Mouse (Mus musculus): Measurements from ENCODE around the gene Spats2l. TPM values are rescaled to one million over a fixed set of nuclear protein-coding genes. Genes with fewer than 3 reads are reported as not detected.

Spats2l gene
- polyA plus RNA-seq, 1 experiment from 2014 or later, result 82.8 TPM

GRCm38 (mm10) chr1:57906312-57906711 is 132.3 kb downstream of the Spats2l start:
- no peak overlapping the region for H3K9ac ChIP-seq
- H3K4me3 ChIP-seq, result no peak overlapping the region
- H3K4me1 ChIP-seq, result no peaks in the 10 kb centered on the region
- H3K27ac ChIP-seq, result no peak overlapping the region
- no peak overlapping the region for H3K4me2 ChIP-seq
- H3K27me3 ChIP-seq (replicated peaks), result no peaks in the 10 kb centered on the region
- H3K9me3 ChIP-seq, result no peaks in the 10 kb centered on the region
- 0 out of 2 replicates have a peak, but pooled peaks cover 7% of the 10 kb centered on the region for H3K36me3 ChIP-seq (replicated peaks)
- ATAC-seq (replicated peaks), result no peak

- no peak overlapping the region for H3K9ac ChIP-seq
- no peaks in the 10 kb centered on the region for H3K36me3 ChIP-seq (replicated peaks)
- no peaks in the 10 kb centered on the region for H3K9me3 ChIP-seq
- H3K4me2 ChIP-seq, result no peak overlapping the region
- no peak for ATAC-seq (replicated peaks)
- 79% methylated on average over 6 of the region's 6 CpGs for WGBS
- H3K4me1 ChIP-seq, result no peaks in the 10 kb centered on the region
- no peak overlapping the region for H3K4me3 ChIP-seq
- no peaks in the 10 kb centered on the region for H3K27me3 ChIP-seq (replicated peaks)
- no peak overlapping the region for H3K27ac ChIP-seq
These were observed 137.6 kb downstream of the Spats2l start for GRCm38 (mm10) chr1:57911561-57911960.

GRCm38 (mm10) chr1:57917342-57917741 is 143.4 kb downstream of the Spats2l start:
- Histone ChIP-seq H3K4me2 (no peak overlapping the region), H3K4me1 (no peaks in the 10 kb centered on the region), H3K27me3 (replicated peaks) (no peaks in the 10 kb centered on the region), H3K36me3 (replicated peaks) (no peaks in the 10 kb centered on the region), H3K9me3 (no peaks in the 10 kb centered on the region), H3K9ac (no peak overlapping the region), H3K4me3 (no peak overlapping the region), H3K27ac (no peak overlapping the region)
- ATAC-seq (replicated peaks), result no peak
- WGBS, result 90% methylated on average over 5 of the region's 5 CpGs

GRCm38 (mm10) chr1:57918567-57918966 is 144.6 kb downstream of the Spats2l start:
- H3K4me3 ChIP-seq, result no peak overlapping the region
- H3K9me3 ChIP-seq, result no peaks in the 10 kb centered on the region
- 83% methylated on average over 4 of the region's 4 CpGs for WGBS
- H3K27me3 ChIP-seq (replicated peaks), result no peaks in the 10 kb centered on the region
- H3K27ac ChIP-seq, result no peak overlapping the region
- no peaks in the 10 kb centered on the region for H3K4me1 ChIP-seq
- ATAC-seq (replicated peaks), result no peak
- H3K4me2 ChIP-seq, result no peak overlapping the region
- no peaks in the 10 kb centered on the region for H3K36me3 ChIP-seq (replicated peaks)
- H3K9ac ChIP-seq, result no peak overlapping the region

GRCm38 (mm10) chr1:57934287-57934686 is 160.3 kb downstream of the Spats2l start:
- Histone ChIP-seq H3K4me3 (no peak overlapping the region), H3K9me3 (no peaks in the 10 kb centered on the region), H3K4me1 (no peaks in the 10 kb centered on the region), H3K27me3 (replicated peaks) (no peaks in the 10 kb centered on the region), H3K4me2 (no peak overlapping the region), H3K9ac (no peak overlapping the region), H3K36me3 (replicated peaks) (no peaks in the 10 kb centered on the region; the same call in 1 of the 2 replicates), H3K27ac (no peak overlapping the region)
- 41% methylated on average over 1 of the region's 1 CpGs for WGBS
- no peak for ATAC-seq (replicated peaks)

GRCm38 (mm10) chr1:57940691-57941090 is 166.7 kb downstream of the Spats2l start:
- Histone ChIP-seq H3K27ac (no peak overlapping the region), H3K4me1 (peaks cover 15% of the 10 kb centered on the region), H3K4me3 (no peak overlapping the region), H3K9ac (no peak overlapping the region), H3K27me3 (replicated peaks) (no peaks in the 10 kb centered on the region), H3K9me3 (no peaks in the 10 kb centered on the region), H3K4me2 (no peak overlapping the region), H3K36me3 (replicated peaks) (peaks cover 5% of the 10 kb centered on the region; the same call in 1 of the 2 replicates)
- 0 out of 2 replicates have a peak, but pooled peaks have one; percentile 19 for ATAC-seq (replicated peaks)
- 51% methylated on average over 10 of the region's 10 CpGs for WGBS

- Histone ChIP-seq H3K9me3 (no peaks in the 10 kb centered on the region), H3K27me3 (replicated peaks) (no peaks in the 10 kb centered on the region), H3K4me3 (no peak overlapping the region), H3K36me3 (replicated peaks) (peaks cover 6% of the 10 kb centered on the region; the same call in 1 of the 2 replicates), H3K4me1 (peaks cover 15% of the 10 kb centered on the region), H3K27ac (0 out of 2 replicates have a peak overlapping the region, but pooled peaks have one; percentile 4), H3K9ac (no peak overlapping the region), H3K4me2 (no peak overlapping the region)
- ATAC-seq (replicated peaks), result peak; percentile 27; the same call in 1 of the 2 replicates
- WGBS, result 69% methylated on average over 7 of the region's 7 CpGs
These were observed 167.1 kb downstream of the Spats2l start for GRCm38 (mm10) chr1:57941095-57941494.

GRCm38 (mm10) chr1:57941734-57942133 is 167.8 kb downstream of the Spats2l start:
- peak; percentile 48; the same call in 1 of the 2 replicates for ATAC-seq (replicated peaks)
- H3K27ac ChIP-seq, result peak overlapping the region; percentile 4; the same call in 1 of the 2 replicates

GRCm38 (mm10) chr1:57942215-57942614 is 168.3 kb downstream of the Spats2l start:
- H3K27ac ChIP-seq, result peak overlapping the region; percentile 22; the same call in 1 of the 2 replicates
- WGBS, result 51% methylated on average over 6 of the region's 6 CpGs
- no peaks in the 10 kb centered on the region for H3K27me3 ChIP-seq (replicated peaks)
- no peak overlapping the region for H3K4me2 ChIP-seq
- H3K4me1 ChIP-seq, result peaks cover 15% of the 10 kb centered on the region
- H3K9ac ChIP-seq, result no peak overlapping the region
- H3K9me3 ChIP-seq, result no peaks in the 10 kb centered on the region
- H3K36me3 ChIP-seq (replicated peaks), result peaks cover 11% of the 10 kb centered on the region; the same call in 1 of the 2 replicates
- no peak overlapping the region for H3K4me3 ChIP-seq
- peak; percentile 70 for ATAC-seq (replicated peaks)

More at GRCm38 (mm10) chr1:57941734-57942133, 167.8 kb downstream of the Spats2l start:
- Histone ChIP-seq H3K9ac (no peak overlapping the region), H3K27me3 (replicated peaks) (no peaks in the 10 kb centered on the region), H3K4me1 (peaks cover 15% of the 10 kb centered on the region), H3K4me3 (no peak overlapping the region), H3K4me2 (no peak overlapping the region), H3K36me3 (replicated peaks) (peaks cover 11% of the 10 kb centered on the region; the same call in 1 of the 2 replicates), H3K9me3 (no peaks in the 10 kb centered on the region)
- 38% methylated on average over 11 of the region's 11 CpGs for WGBS

- Histone ChIP-seq H3K27me3 (replicated peaks) (no peaks in the 10 kb centered on the region), H3K4me2 (no peak overlapping the region), H3K4me3 (no peak overlapping the region), H3K9ac (no peak overlapping the region), H3K4me1 (no peaks in the 10 kb centered on the region), H3K27ac (no peak overlapping the region), H3K36me3 (replicated peaks) (peaks cover 11% of the 10 kb centered on the region; the same call in 1 of the 2 replicates), H3K9me3 (no peaks in the 10 kb centered on the region)
- WGBS, result 19% methylated on average over 2 of the region's 2 CpGs
- no peak for ATAC-seq (replicated peaks)
These were observed 173.8 kb downstream of the Spats2l start for GRCm38 (mm10) chr1:57947552-57948347.

- Histone ChIP-seq H3K27me3 (replicated peaks) (no peaks in the 10 kb centered on the region), H3K9me3 (no peaks in the 10 kb centered on the region), H3K4me3 (no peak overlapping the region), H3K4me1 (no peaks in the 10 kb centered on the region), H3K27ac (no peak overlapping the region), H3K36me3 (replicated peaks) (0 out of 2 replicates have a peak, but pooled peaks cover 10% of the 10 kb centered on the region), H3K4me2 (no peak overlapping the region), H3K9ac (no peak overlapping the region)
- 2% methylated on average over 1 of the region's 1 CpGs for WGBS
- peak; percentile 74 for ATAC-seq (replicated peaks)
These were observed 175.2 kb downstream of the Spats2l start for GRCm38 (mm10) chr1:57949195-57949594.

- H3K36me3 ChIP-seq (replicated peaks), result 0 out of 2 replicates have a peak, but pooled peaks cover 7% of the 10 kb centered on the region
- H3K4me3 ChIP-seq, result no peak overlapping the region
- H3K9me3 ChIP-seq, result no peaks in the 10 kb centered on the region
- H3K9ac ChIP-seq, result no peak overlapping the region
- no peaks in the 10 kb centered on the region for H3K27me3 ChIP-seq (replicated peaks)
- H3K4me2 ChIP-seq, result no peak overlapping the region
- H3K4me1 ChIP-seq, result no peaks in the 10 kb centered on the region
- no peak for ATAC-seq (replicated peaks)
- 58% methylated on average over 5 of the region's 5 CpGs for WGBS
- H3K27ac ChIP-seq, result no peak overlapping the region
These were observed 175.8 kb downstream of the Spats2l start for GRCm38 (mm10) chr1:57949716-57950115.
